Mouse (Mus musculus) neural tube, embryonic 14.5 days (tissue): ENCODE measurements around the gene Gm14443. TPM values are rescaled to one million over a fixed set of nuclear protein-coding genes. Genes with fewer than 3 reads are reported as not detected.
"Not testable (repeated sequence)": the region's sequence is repeated elsewhere in the genome, so short reads cannot be mapped to it uniquely, and the experiment has no call there.

Source experiments
- ATAC-seq: fragments of 200-750 bp; cut with Nextera tagmentation; 2 replicates; pipeline ENCODE4 v1.8.0; 2017; ENCODE audit warnings: low read depth, mild to moderate bottlenecking, moderate TSS enrichment, moderate library complexity
- H3K27ac ChIP-seq: fragments of 300-500 bp; sonication (generic); 2 replicates; pipeline ENCODE4 v1.5.1; 2014; ENCODE audit warnings: low read depth, mild to moderate bottlenecking, control low read depth, low read length, moderate library complexity, mixed read lengths
- H3K27me3 ChIP-seq: fragments of 300-500 bp; sonication (generic); 2 replicates; pipeline ENCODE4 v1.6.1; 2014; ENCODE audit warnings: low read length; ENCODE audit not compliant: control insufficient read depth, insufficient read depth
- H3K36me3 ChIP-seq: fragments of 300-500 bp; sonication (generic); 2 replicates; pipeline ENCODE4 v1.6.1; 2014; ENCODE audit warnings: low read length, mixed read lengths; ENCODE audit not compliant: control insufficient read depth, insufficient read depth
- H3K4me1 ChIP-seq: fragments of 300-500 bp; sonication (generic); 2 replicates; pipeline ENCODE4 v1.6.1; 2014; ENCODE audit warnings: low read length; ENCODE audit not compliant: control insufficient read depth, insufficient read depth
- H3K4me2 ChIP-seq: fragments of 300-500 bp; sonication (generic); 2 replicates; pipeline ENCODE4 v1.6.1; 2014; ENCODE audit warnings: mild to moderate bottlenecking, low read depth, low read length, control low read depth
- H3K4me3 ChIP-seq: fragments of 300-500 bp; sonication (generic); 2 replicates; pipeline ENCODE4 v1.5.1; 2014; ENCODE audit warnings: low read depth, low read length, control low read depth, mixed read lengths
- H3K9ac ChIP-seq: fragments of 300-500 bp; sonication (generic); replicated peaks from 2 replicates; pipeline ENCODE4 v1.6.1; 2014; ENCODE audit warnings: low read depth, mild to moderate bottlenecking, control low read depth, low read length, mixed read lengths
- H3K9me3 ChIP-seq: fragments of 300-500 bp; sonication (generic); 2 replicates; pipeline ENCODE4 v1.6.1; 2016; ENCODE audit warnings: low read length; ENCODE audit not compliant: control insufficient read depth
- WGBS: fragments of 180-500 bp; shearing (Covaris S2); extraction: QIAGEN DNeasy Blood & Tissue Kit; methylation state at CpG from one replicate; pipeline ENCODE4 v1.1.7; 2014; 5-methylcytosine and 5-hydroxymethylcytosine counted together
- polyA plus RNA-seq: library from polyadenylated mRNA; unstranded; fragments of >200 nt; fragmentation: Nextera tagmentation; extraction: Ambion mirVana; gene quantifications from 2 replicates; pipeline ENCODE4 v1.2.1, GENCODE M21; 2014

The Gm14443 gene
- polyA plus RNA-seq, 1 experiment from 2014 or later, result 2.1 TPM

DNA sequence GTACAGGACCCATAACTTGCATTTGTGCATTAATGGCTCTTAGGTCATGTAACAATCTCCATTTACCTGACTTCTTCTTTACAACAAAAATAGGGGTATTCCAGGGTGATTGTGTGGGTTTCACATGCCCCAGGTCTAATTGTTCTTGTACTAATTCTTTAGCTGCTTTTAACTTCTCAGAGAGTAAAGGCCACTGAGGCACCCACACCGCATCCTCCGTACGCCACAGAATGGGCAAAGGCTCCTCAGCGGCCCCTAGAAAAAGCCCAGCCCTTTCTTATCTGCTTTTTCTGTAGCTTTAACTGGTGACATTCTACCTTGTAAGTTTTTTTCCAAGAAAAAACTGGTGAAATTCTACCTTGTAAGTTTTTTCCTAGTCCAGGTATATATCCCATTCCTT, 14.2 kb downstream of the Gm14443 start:
- not testable (repeated sequence) for H3K9ac ChIP-seq, H3K4me1 ChIP-seq, H3K36me3 ChIP-seq, ATAC-seq, H3K27me3 ChIP-seq, H3K27ac ChIP-seq, H3K4me3 ChIP-seq, H3K9me3 ChIP-seq, H3K4me2 ChIP-seq
- 91% methylated on average over 4 of the region's 4 CpGs for WGBS

DNA sequence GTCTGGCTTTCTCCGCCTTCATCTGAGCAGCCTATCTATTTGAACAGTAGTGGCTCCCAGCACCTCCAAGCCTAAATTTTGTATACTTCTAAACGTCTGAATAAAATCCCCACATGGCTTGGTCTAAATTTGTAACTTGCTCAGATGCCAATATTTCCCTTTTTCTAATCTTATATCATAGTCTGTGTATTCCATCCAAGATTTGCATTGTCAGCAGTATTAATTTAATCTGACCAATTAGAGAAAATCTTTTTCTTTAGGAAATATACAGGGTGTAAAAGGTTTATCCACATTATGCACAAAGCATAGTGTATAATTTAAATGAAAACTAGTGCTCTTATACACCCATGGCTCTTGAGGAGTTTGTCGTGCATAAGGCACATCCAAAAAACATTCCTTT, 17.0 kb downstream of the Gm14443 start:
- Histone ChIP-seq H3K4me1 (no peaks in the 10 kb centered on the region), H3K27ac (no peak overlapping the region), H3K4me3 (no peak overlapping the region), H3K27me3 (no peaks in the 10 kb centered on the region), H3K4me2 (no peak overlapping the region), H3K9me3 (no peaks in the 10 kb centered on the region), H3K36me3 (no peaks in the 10 kb centered on the region), H3K9ac (no peak overlapping the region)
- no peak for ATAC-seq
- WGBS, result 85% methylated on average over 3 of the region's 3 CpGs

DNA sequence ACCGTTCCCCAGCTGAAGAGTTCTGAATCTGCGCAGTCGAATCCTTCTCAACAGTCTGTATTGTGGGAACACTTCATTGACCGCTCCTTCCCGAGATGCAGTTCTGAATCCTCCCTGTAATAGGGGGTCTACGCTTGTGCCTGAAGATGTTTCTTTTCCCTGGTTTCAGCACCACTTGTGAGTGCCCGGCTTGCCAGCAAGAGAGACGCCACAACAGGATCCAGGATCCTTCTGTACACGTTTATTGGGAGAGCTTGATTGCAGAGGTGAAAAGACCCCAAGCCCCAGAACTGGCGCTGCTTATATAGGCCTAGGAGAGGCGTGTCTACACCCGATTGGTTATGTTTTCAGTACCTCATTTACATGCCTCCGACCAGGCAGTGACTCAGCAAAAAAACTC, 19.0 kb downstream of the Gm14443 start:
- H3K9ac ChIP-seq, result no peak overlapping the region
- ATAC-seq, result no peak
- H3K4me3 ChIP-seq, result no peak overlapping the region
- no peaks in the 10 kb centered on the region for H3K27me3 ChIP-seq
- no peaks in the 10 kb centered on the region for H3K36me3 ChIP-seq
- no peak overlapping the region for H3K4me2 ChIP-seq
- H3K9me3 ChIP-seq, result no peaks in the 10 kb centered on the region
- H3K27ac ChIP-seq, result no peak overlapping the region
- no peaks in the 10 kb centered on the region for H3K4me1 ChIP-seq
- 96% methylated on average over 13 of the region's 13 CpGs for WGBS

DNA sequence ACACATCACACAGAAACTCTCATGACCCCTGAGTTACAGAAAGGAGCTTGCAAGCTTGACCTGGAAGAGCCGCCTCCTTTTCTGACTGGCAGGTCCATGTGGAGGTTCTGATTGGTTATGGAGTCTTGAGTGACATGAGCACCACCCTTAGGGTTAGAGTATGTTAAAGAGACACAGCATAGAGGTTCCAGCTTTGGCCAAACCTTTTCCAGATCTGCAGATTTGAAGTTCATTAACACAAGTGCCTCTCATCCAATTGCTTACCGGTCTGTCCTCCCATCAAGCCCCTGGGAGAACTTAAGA, 33.7 kb downstream of the Gm14443 start, which contains the start of gene Gm14399:
TSS of gene Gm14399 (minus strand) at position 20 of the 303 bp plus-strand sequence.
- H3K9ac ChIP-seq, H3K9me3 ChIP-seq, H3K4me1 ChIP-seq, ATAC-seq, H3K27me3 ChIP-seq, H3K27ac ChIP-seq, H3K36me3 ChIP-seq: not testable (repeated sequence)
- Histone ChIP-seq H3K4me2 (peak within 1 kb of the TSS; percentile 16; the same call in 1 of the 2 replicates), H3K4me3 (peak within 1 kb of the TSS; percentile 32)
- WGBS, result 11% methylated on average over 1 of the region's 2 CpGs

DNA sequence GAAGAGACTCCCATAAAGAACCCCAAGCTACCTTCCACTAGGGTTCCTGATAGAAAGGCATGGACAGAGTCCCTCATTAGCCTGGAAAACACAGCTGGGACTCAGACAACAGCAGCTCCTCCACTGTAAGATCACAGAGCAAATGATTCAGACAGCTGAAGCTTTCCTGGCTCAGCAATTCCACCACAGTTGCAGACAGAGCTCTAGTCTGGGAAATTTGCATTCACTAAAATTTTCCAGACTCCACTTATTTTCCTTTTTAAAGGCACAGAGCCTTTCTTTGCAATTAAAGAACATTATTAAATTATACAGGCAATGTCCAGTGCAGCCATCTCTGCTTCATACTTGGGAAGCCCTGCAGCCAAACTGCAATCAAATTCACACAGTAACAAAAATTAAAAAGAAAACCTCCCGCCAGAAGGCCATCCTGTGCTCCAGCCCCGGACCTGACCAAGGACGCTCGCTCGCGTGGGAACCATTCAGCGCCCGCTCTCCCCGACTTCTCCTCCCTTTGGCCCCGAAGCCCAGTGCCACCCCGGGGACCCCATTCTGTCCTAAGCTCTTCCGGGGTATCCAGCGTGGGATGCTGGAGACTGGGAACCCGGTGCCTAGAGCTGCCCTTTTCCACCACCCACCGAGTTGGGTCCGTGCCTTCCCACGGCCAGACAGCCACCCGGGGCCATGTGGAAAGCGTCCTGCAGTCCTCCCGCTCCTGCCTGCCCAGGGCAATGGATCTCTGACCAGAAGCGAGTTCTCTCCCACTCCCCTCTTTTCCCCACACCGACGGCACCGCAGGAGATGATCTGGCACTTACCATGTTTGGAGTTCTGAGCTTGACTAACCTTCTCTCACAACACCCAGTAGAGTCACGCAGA, 34.3 kb downstream of the Gm14443 start:
- H3K27me3 ChIP-seq, H3K4me1 ChIP-seq, H3K9me3 ChIP-seq, H3K36me3 ChIP-seq, H3K27ac ChIP-seq, H3K9ac ChIP-seq, ATAC-seq: not testable (repeated sequence)
- Histone ChIP-seq H3K4me2 (peak overlapping the region; percentile 16; the same call in 1 of the 2 replicates), H3K4me3 (peak overlapping the region; percentile 32)
- 9% methylated on average over 22 of the region's 25 CpGs for WGBS

DNA sequence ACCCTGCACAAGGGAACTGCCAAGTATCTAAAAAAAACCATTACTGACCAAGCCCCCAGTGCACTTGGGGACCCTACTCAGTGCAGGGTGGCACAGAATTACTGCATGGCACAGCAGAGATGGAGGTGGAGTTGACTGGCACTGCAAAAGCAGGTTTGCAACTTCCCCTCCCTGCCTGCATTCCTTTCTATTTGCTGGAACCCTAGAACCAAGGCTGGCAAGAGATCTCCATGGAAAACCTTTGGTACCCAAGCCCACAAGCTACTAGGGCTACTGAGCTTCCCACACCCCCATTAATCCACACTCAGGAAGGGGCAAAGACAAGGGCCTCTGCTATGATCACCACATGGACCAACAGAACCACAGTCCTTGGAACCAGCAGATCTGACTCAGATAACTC, 35.0 kb downstream of the Gm14443 start:
- not testable (repeated sequence) for ATAC-seq, H3K27me3 ChIP-seq, H3K4me3 ChIP-seq, H3K27ac ChIP-seq, H3K36me3 ChIP-seq, H3K9ac ChIP-seq, H3K4me2 ChIP-seq, H3K4me1 ChIP-seq, H3K9me3 ChIP-seq

Other genes with a start within 250 kb of the Gm14443 start
- not detected in 2 replicates for gene Gm14444, start 165.6 kb downstream of the Gm14443 start, polyA plus RNA-seq
- not detected in 2 replicates for gene Gm14393, start 108.1 kb downstream of the Gm14443 start, polyA plus RNA-seq
- 5.9 and 6.8 TPM in 2 replicates for gene Gm14399, start 33.9 kb downstream of the Gm14443 start, polyA plus RNA-seq
- gene Gm14391, start 31.0 kb upstream of the Gm14443 start, polyA plus RNA-seq, result 5.7 and 16.2 TPM in 2 replicates
- gene Gm14440, start 99.3 kb upstream of the Gm14443 start, polyA plus RNA-seq, result 1.9 TPM in 1 of 2 replicates, not detected in the other
- 24.4 and 24.5 TPM in 2 replicates for gene Gm4631, start 162.3 kb upstream of the Gm14443 start, polyA plus RNA-seq
- 5.6 and 6.6 TPM in 2 replicates for gene Zfp968, start 196.6 kb upstream of the Gm14443 start, polyA plus RNA-seq